8 mouse cellular contexts compared by ENCODE assay signal in genomic region chr2:25180478-25180903, GRCm38 (mm10). TPM values are rescaled to one million over a fixed set of nuclear protein-coding genes. Genes with fewer than 3 reads are reported as not detected.
DNase-seq lines count a peak whose midpoint lies in the region; ATAC-seq lines count a peak whose summit lies in the region.

Gene Nrarp (plus strand): TSS chr2:25180758.

- peak; percentile 91 for ATAC-seq in hindbrain, embryonic 15.5 days (ENCODE audit: low FRiP score, low read depth)

- WGBS in hindbrain, embryonic 15.5 days, result under 1% methylated on average over 35 of the region's 35 CpGs

- H3K27ac ChIP-seq in hindbrain, embryonic 15.5 days (replicated peaks), result peak within 1 kb of the TSS; percentile 85

- no peaks in the 10 kb centered on the region for H3K27me3 ChIP-seq in hindbrain, embryonic 15.5 days

- H3K4me1 ChIP-seq in hindbrain, embryonic 15.5 days (replicated peaks), result peaks cover 69% of the 10 kb centered on the region

- no peaks in the 10 kb centered on the region for H3K36me3 ChIP-seq in hindbrain, embryonic 15.5 days

- H3K9me3 ChIP-seq in hindbrain, embryonic 15.5 days, result no peaks in the 10 kb centered on the region

- peak within 1 kb of the TSS; percentile 65 for H3K4me2 ChIP-seq in hindbrain, embryonic 15.5 days

- H3K9ac ChIP-seq in hindbrain, embryonic 15.5 days, result peak within 1 kb of the TSS; percentile 63

- H3K4me3 ChIP-seq in hindbrain, embryonic 15.5 days, result peak within 1 kb of the TSS; percentile 83

- peak; percentile 95 for DNase-seq in R1 (ENCODE audit: low read depth, low spot score)
- DNase-seq in cerebellum, postnatal 36 days, result peak; percentile 83 to 91
- peak; percentile 86 for DNase-seq in gastrocnemius, adult 18-20 months (ENCODE audit: low spot score)
- DNase-seq in left cerebral cortex, adult 11 months (ENCODE audit: low spot score), result peak; percentile 91
- DNase-seq in lung, postnatal 36 days, result peak; percentile 98
- DNase-seq in retina, postnatal 1 day, result peak; percentile 98
- peak; percentile 91 to 92 for DNase-seq in urinary bladder, adult 18-20 months (ENCODE audit: low spot score in 2 of 2)

RNA-seq across cellular contexts. Expression of gene Nrarp, which starts in this region (rescaled TPM):
- total RNA-seq in gastrocnemius, adult 18-20 months (2021), result 1 to 10 TPM; 3.4 to 8.6 TPM
- polyA plus RNA-seq in hindbrain, embryonic 15.5 days (2015; fragmentation: Nextera tagmentation; extraction: Ambion mirVana), result 18.9 and 20.2 TPM in 2 replicates

Comparison
In these comparisons a context has a peak if more than half of its experiments do, and no peak if none do; other contexts are left out.
1. Peak in every context shown above with its lines: DNase-seq, ATAC-seq, H3K4me3 ChIP-seq and H3K27ac ChIP-seq.